Mouse (Mus musculus): Measurements from ENCODE around the gene Mgmt.

Mgmt gene

DNA sequence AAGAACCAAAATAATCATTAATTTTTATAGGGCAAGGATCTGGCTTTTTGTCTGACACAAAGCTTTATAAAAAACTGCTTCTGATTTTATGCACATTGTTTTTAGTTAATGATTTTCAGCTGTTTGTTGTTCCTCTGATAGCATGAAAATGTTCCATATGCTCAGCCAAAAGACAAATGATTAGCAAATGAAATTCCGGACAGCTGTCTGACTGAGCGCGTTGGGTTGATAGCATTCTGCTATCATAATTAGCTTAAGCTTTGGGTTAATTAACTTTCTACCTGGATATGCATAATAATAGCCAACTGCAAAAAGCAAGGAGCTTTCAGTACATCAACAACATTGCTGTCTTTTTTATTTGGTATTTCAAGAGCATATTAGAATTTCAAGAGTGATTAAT, 108.0 kb downstream of the Mgmt start:
- no peak for DNase-seq (ENCODE audit: low spot score)

DNA sequence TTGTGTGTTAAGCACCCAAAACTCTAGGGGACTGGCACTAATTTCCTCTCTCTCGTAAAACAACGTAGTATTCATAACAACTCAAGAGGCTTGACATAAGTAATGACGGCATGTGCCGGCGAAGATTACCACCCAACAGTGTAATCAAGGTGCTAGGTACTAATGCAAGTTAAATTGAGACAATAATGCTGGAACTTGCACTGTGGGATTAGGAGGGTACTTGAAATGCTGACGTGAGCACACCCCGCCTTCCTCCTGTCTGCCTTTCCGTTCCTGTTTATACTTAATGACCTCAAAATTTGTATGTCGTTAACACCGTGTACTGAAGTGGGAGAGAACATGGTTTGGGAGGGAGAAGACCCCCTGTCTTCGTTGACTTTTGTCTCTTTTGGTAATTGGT, 110.9 kb downstream of the Mgmt start:
- no peak for DNase-seq (ENCODE audit: low spot score)

DNA sequence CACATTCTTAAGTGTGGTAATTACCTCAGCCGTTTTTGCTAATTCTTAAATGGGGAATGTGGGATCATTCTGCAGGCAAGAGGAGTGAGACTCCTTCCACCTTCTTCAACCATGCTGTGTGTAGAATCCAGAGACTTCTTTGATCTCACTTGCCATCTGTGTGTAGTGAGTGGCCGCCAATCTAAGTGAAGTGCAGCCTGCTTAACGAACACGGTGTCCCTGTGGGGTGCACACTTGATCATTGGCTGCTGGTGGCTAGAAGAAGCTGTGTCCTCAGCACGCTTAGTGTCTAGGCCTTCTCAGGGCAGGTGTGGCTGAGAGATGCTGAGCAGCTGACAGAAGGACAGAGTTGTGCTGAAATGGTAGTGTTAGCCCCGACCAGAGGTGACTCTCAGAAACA, 113.9 kb downstream of the Mgmt start:
- no peak for DNase-seq (ENCODE audit: low spot score)

- DNase-seq (ENCODE audit: low spot score) = peak; percentile 10
These were observed 115.4 kb downstream of the Mgmt start for GRCm38 (mm10) chr7:137009732-137010275.

DNA sequence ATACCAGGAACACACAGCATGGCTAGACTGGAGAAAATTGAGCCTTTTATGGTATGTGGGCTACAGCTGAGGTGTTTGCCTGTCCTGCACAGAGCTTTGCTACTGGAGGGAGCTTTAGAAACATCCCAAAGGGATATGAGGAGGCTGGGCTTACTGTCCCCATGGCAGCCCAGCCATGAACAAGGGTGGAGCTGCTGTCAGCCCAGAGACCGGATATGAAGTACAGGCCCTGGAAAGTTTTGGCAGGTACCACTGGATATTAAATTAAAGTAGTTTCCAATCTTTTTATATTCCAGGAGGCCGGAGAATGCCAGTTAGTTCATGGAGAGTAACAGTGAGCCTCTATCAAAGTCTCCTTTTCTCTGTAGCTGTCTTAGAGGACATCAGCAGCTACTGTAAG, 116.0 kb downstream of the Mgmt start:
- DNase-seq (ENCODE audit: low spot score) = no peak

- no peak for DNase-seq (ENCODE audit: low spot score)
These were observed 118.3 kb downstream of the Mgmt start for GRCm38 (mm10) chr7:137012687-137013086.

DNA sequence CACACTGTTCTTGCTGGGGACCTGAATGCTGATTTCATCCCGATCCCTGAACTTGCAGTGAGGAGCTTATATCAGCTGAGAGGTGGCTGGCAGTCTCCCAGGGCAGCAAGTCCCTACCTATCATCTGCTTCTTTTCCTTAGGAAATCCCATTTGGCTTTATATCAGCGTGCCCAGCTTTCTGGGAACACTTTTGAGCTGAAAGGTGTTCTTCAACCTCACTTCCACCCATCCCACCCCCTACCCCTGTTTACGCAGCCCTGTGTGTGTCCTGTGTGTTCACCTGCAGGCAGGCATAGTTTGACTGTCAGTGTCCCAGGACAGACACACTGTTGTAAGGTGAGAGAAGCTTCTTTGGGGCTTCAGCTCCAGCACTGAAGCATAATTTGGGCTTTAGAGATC, 119.0 kb downstream of the Mgmt start:
- DNase-seq (ENCODE audit: low spot score) = no peak

GRCm38 (mm10) chr7:137018614-137019013, 124.2 kb downstream of the Mgmt start:
- DNase-seq (ENCODE audit: low spot score) = no peak

DNA sequence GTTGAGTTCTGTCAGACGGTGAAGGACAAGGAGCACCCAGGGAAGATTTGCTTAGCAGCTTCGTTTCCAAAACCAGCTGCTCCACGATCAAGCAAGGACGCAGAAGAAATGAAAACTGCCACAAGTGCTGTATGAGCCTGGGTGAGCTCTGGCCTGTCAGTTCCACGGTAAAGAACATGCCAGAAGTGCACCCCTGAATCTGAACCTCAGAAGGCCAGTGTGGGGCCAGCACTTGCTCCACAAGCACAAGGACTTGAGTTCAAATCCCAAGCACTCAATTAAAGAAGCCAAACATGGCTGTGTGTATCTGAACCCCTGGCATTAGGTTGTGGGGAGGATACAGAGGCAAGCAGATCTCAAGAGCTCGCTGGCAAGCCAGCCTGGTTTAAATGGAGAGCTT, 125.8 kb downstream of the Mgmt start:
- DNase-seq (ENCODE audit: low spot score) = no peak

DNA sequence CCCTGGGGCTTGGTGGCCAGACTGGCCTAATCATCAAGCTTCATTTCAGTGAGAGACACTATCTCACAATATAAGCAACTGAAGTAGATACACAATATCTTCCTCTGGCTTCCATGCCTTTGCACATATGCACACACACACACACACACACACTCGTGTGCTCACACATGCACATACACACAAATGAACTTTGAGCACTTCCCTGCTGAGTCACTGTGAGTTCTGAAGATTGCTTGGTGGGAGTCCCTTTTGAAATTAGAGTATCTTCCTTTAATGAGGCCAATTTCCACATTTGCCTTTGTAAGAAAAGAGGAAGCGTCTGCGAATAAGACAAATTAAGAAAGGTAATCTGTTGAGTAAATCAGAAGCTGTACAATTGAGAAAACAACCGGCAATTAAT, 136.4 kb downstream of the Mgmt start:
- DNase-seq (ENCODE audit: low spot score) = no peak

- no peak for DNase-seq (ENCODE audit: low spot score)
These were observed 138.8 kb downstream of the Mgmt start for GRCm38 (mm10) chr7:137033177-137033576.

- DNase-seq (ENCODE audit: low spot score) = no peak
These were observed 140.6 kb downstream of the Mgmt start for GRCm38 (mm10) chr7:137034986-137035385.

- no peak for DNase-seq (ENCODE audit: low spot score)
These were observed 141.5 kb downstream of the Mgmt start for GRCm38 (mm10) chr7:137035916-137036315.

DNA sequence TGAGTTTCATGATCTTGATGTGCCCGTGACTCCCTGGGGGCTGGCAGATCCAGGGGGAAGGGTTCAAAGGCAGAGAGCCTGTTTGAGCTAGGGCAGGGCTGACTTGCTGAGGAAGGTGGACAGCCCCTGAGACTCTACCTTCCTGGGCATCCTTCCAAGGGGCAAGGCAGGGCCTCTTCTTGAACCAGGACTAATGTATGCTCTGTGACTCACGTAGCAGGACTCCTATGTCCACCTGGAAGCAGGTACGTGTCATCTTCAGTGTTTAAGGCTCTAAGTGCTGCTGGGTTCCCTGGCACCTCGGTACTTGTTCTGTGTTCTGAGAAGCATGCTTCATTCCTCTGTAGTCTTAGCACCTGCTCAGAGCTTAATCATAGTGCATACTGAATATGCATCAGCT, 143.1 kb downstream of the Mgmt start:
- no peak for DNase-seq (ENCODE audit: low spot score)

DNA sequence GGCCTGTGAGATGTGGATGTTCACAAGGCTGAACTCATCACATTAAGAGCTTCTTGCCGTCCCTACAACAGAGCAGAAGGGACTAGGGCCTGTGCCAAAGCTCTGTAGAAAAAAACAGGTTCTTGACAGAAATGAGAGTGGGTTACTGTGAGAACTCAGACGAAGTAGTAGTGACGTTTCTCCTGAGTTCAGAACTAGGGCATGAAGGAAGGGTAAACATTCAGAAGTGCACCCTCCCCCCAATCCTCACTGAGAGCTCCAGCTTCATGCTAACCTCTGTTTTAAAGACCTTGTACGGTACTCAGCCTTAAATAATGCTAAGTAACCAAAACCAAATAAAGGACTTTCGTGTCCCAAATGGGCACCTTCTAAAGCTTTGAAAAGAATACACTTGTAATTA, 143.5 kb downstream of the Mgmt start:
- no peak for DNase-seq (ENCODE audit: low spot score)

- no peak for DNase-seq (ENCODE audit: low spot score)
These were observed 144.0 kb downstream of the Mgmt start for GRCm38 (mm10) chr7:137038311-137038945.

DNA sequence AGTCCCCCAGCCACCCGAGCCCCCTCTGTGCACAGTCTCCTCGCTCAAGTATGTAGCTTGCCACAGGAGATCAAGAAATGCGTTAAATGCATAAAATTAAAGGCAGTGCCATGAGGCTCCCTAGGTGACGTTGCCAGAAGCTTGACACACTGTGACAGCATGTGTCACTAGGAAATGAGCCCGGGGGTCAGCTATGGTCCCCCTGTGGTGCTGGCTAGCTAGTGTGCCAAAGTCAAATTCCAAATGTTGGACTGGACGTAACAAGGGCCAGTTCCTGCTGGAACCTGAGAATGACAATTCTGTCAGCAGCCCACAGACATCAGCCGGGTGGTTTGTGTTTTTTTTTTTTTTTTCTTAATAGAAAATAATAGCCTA, 144.5 kb downstream of the Mgmt start:
- DNase-seq (ENCODE audit: low spot score) = no peak

GRCm38 (mm10) chr7:137040646-137041045, 146.2 kb downstream of the Mgmt start:
- DNase-seq (ENCODE audit: low spot score) = no peak

DNA sequence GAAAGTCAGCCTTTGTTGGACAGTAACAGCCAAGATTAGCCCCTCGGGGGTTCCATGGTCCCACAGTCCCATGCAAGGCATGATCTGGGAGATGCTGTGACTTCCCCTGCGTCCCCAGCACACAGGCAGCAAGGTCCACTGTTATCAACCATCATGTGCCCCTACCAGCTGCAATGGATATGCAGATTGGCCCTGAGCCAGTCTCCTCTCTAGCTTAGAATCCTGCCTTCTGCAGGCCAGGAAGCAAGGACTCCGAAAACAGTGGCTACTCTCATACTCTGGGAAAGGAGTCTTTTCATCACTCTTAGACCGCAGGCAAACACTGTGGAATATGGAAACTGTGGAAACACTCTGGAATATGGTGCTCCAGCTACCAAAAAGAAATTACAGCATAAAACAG, 152.5 kb downstream of the Mgmt start:
- DNase-seq (ENCODE audit: low spot score) = no peak

DNA sequence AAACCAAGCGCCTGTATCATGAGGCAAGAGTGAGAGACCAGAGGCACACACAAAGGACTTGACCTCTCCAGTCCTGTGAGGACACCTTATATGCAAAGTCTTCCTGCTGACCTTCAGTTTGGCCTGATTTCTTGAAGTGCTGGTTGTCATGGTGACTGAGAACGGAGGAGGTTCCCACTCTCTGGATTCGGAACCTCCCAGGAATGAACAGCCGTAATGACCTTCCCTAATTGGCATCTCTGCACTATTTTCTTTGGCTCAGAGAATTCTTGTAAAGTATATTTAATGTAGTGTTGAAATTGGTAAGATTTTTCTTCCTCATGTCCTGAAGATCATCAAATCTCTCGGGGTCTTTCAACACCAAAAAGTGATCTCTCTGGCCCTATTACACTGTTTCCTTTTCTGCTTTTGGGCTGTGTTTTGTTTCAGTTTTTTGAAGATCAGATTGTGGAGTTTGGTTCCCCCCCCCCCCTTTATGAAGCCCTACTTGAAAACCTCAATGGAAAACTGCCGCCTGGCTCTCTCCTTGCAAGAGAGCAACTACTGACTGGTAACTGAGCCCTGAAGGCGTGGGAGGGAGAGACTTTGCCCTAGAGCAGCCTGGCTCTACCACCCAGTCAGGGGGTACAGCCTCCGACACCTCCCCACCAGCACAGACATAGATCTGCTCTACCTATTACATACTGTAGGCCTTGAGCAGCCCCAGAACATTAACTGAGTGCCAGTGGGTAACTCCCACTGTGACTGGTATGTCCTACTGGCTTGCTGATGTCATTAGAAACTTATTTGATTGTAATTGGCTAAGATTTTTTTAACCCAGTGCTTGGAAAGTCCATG, 153.9 kb downstream of the Mgmt start:
- DNase-seq (ENCODE audit: low spot score) = no peak

GRCm38 (mm10) chr7:137054343-137054742, 159.9 kb downstream of the Mgmt start:
- DNase-seq (ENCODE audit: low spot score) = no peak

DNA sequence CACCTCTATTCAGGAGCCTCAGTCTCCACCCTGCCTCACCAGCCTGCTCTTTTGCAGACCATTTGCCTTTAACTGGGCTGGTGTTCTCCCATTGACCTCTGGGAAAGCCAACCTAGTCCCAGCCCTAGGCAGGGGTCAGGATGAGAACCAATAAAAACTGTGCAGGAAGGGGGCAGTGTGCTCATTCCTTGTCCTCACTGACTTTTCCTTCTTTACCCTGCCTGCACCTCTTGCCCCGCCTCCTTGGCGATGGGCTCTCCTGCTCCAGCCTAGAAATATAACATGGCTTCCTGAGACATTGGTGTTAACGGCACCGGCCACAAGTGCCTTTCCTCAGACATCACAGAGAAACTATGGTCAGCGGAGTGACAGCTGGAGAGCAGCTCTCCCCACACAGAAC, 161.7 kb downstream of the Mgmt start:
- DNase-seq (ENCODE audit: low spot score) = no peak

GRCm38 (mm10) chr7:137060488-137060887, 166.1 kb downstream of the Mgmt start:
- no peak for DNase-seq (ENCODE audit: low spot score)

- DNase-seq (ENCODE audit: low spot score) = no peak
These were observed 166.7 kb downstream of the Mgmt start for GRCm38 (mm10) chr7:137061109-137061508.

Data from MN1 (cell line).